Mouse (Mus musculus) B cell, adult 2 months (primary cell): ENCODE data around the gene Tnr.

Experiments used
- DNase-seq, 2 experiments: peaks; one replicate each; pipeline ENCODE4 v3.0.0; 2022

Tnr gene

GRCm38 (mm10) chr1:159730826-159731225 lies 207.3 kb downstream of the Tnr start:
- DNase-seq: no peak

GRCm38 (mm10) chr1:159735099-159735498 lies 211.5 kb downstream of the Tnr start:
- no peak for DNase-seq

GRCm38 (mm10) chr1:159739478-159739877 lies 215.9 kb downstream of the Tnr start:
- DNase-seq: no peak

- DNase-seq: no peak
These were observed 217.9 kb downstream of the Tnr start for GRCm38 (mm10) chr1:159741237-159742002.

- DNase-seq: no peak
These were observed 218.4 kb downstream of the Tnr start for GRCm38 (mm10) chr1:159742003-159742274.

GRCm38 (mm10) chr1:159743744-159744253 lies 220.2 kb downstream of the Tnr start:
- no peak for DNase-seq

- no peak for DNase-seq
These were observed 221.7 kb downstream of the Tnr start for GRCm38 (mm10) chr1:159745311-159745710.

- DNase-seq: no peak
These were observed 224.4 kb downstream of the Tnr start for GRCm38 (mm10) chr1:159747969-159748368.

GRCm38 (mm10) chr1:159750411-159750810 lies 226.8 kb downstream of the Tnr start:
- no peak for DNase-seq

GRCm38 (mm10) chr1:159750876-159751275 lies 227.3 kb downstream of the Tnr start:
- DNase-seq: no peak

GRCm38 (mm10) chr1:159760970-159761369 lies 237.4 kb downstream of the Tnr start:
- no peak for DNase-seq

GRCm38 (mm10) chr1:159763901-159764300 lies 240.3 kb downstream of the Tnr start:
- no peak for DNase-seq

GRCm38 (mm10) chr1:159764897-159765296 lies 241.3 kb downstream of the Tnr start:
- DNase-seq: no peak

GRCm38 (mm10) chr1:159769948-159770347 lies 246.4 kb downstream of the Tnr start:
- no peak for DNase-seq

GRCm38 (mm10) chr1:159773671-159774070 lies 250.1 kb downstream of the Tnr start:
- DNase-seq: no peak

GRCm38 (mm10) chr1:159775168-159775567 lies 251.6 kb downstream of the Tnr start:
- DNase-seq: no peak

- no peak for DNase-seq
These were observed 253.5 kb downstream of the Tnr start for GRCm38 (mm10) chr1:159777107-159777506.

- DNase-seq: no peak
These were observed 255.9 kb downstream of the Tnr start for GRCm38 (mm10) chr1:159779424-159779823.

GRCm38 (mm10) chr1:159783842-159784241 lies 260.3 kb downstream of the Tnr start:
- DNase-seq: peak; percentile 34 to 36

- DNase-seq: no peak
These were observed 264.7 kb downstream of the Tnr start for GRCm38 (mm10) chr1:159788312-159788711.

- DNase-seq: no peak
These were observed 269.0 kb downstream of the Tnr start for GRCm38 (mm10) chr1:159792546-159792945.

GRCm38 (mm10) chr1:159796021-159796420 lies 272.5 kb downstream of the Tnr start:
- no peak for DNase-seq

- no peak for DNase-seq
These were observed 276.8 kb downstream of the Tnr start for GRCm38 (mm10) chr1:159800366-159800765.

- DNase-seq: no peak
These were observed 278.2 kb downstream of the Tnr start for GRCm38 (mm10) chr1:159801753-159802152.

- DNase-seq: no peak
These were observed 280.1 kb downstream of the Tnr start for GRCm38 (mm10) chr1:159803711-159804110.
